Mouse (Mus musculus): Measurements from ENCODE around the gene Fbxo2. TPM values are rescaled to one million over a fixed set of nuclear protein-coding genes. Genes with fewer than 3 reads are reported as not detected.

Fbxo2 gene
- polyA plus RNA-seq, 1 experiment: not detected

- Histone ChIP-seq H3K4me1 (ENCODE audit: control insufficient read depth, insufficient read depth, low read length) (no peaks in the 10 kb centered on the region), H3K27ac (ENCODE audit: control insufficient read depth, insufficient read depth, low read depth, low read length, poor library complexity) (no peak overlapping the region), H3K4me3 (replicated peaks; ENCODE audit: control insufficient read depth, low read depth, low read length) (no peak overlapping the region)
- TF ChIP-seq CTCF (IDR thresholded peaks at IDR 0.05; ENCODE audit: control insufficient read depth, insufficient read depth, low read length) (no peak), POLR2A (IDR thresholded peaks at IDR 0.05; ENCODE audit: borderline replicate concordance, control insufficient read depth, low read depth, low read length) (no peak)
- 20% methylated on average over 3 of the region's 3 CpGs for WGBS
Measured at GRCm38 (mm10) chr4:148150953-148151266, 9.5 kb upstream of the Fbxo2 start.

GRCm38 (mm10) chr4:148151267-148152168 is 8.9 kb upstream of the Fbxo2 start, which contains the start of gene Fbxo6:
Fbxo6 (minus strand) TSS chr4:148152140.
- TF ChIP-seq POLR2A (IDR thresholded peaks at IDR 0.05; ENCODE audit: borderline replicate concordance, control insufficient read depth, low read depth, low read length) (peak; percentile 62; the same call in 1 of the 2 replicates), CTCF (IDR thresholded peaks at IDR 0.05; ENCODE audit: control insufficient read depth, insufficient read depth, low read length) (peak; percentile 51; the same call in 1 of the 2 replicates)
- Histone ChIP-seq H3K4me3 (replicated peaks; ENCODE audit: control insufficient read depth, low read depth, low read length) (peak within 1 kb of the TSS; percentile 79), H3K27ac (ENCODE audit: control insufficient read depth, insufficient read depth, low read depth, low read length, poor library complexity) (peak within 1 kb of the TSS; percentile 90), H3K4me1 (ENCODE audit: control insufficient read depth, insufficient read depth, low read length) (no peaks in the 10 kb centered on the region)
- WGBS: under 1% methylated on average over 67 of the region's 67 CpGs

GRCm38 (mm10) chr4:148152547-148152946 is 7.9 kb upstream of the Fbxo2 start:
- TF ChIP-seq POLR2A (IDR thresholded peaks at IDR 0.05; ENCODE audit: borderline replicate concordance, control insufficient read depth, low read depth, low read length): no peak
- no peak for TF ChIP-seq CTCF (IDR thresholded peaks at IDR 0.05; ENCODE audit: control insufficient read depth, insufficient read depth, low read length)
- H3K27ac ChIP-seq (ENCODE audit: control insufficient read depth, insufficient read depth, low read depth, low read length, poor library complexity): no peak overlapping the region
- no peak overlapping the region for H3K4me3 ChIP-seq (replicated peaks; ENCODE audit: control insufficient read depth, low read depth, low read length)
- no peaks in the 10 kb centered on the region for H3K4me1 ChIP-seq (ENCODE audit: control insufficient read depth, insufficient read depth, low read length)
- 87% methylated on average over 5 of the region's 5 CpGs for WGBS

- no peak overlapping the region for H3K4me3 ChIP-seq (replicated peaks; ENCODE audit: control insufficient read depth, low read depth, low read length)
- TF ChIP-seq POLR2A (IDR thresholded peaks at IDR 0.05; ENCODE audit: borderline replicate concordance, control insufficient read depth, low read depth, low read length) (no peak), CTCF (IDR thresholded peaks at IDR 0.05; ENCODE audit: control insufficient read depth, insufficient read depth, low read length) (no peak)
- H3K27ac ChIP-seq (ENCODE audit: control insufficient read depth, insufficient read depth, low read depth, low read length, poor library complexity): no peak overlapping the region
- no peaks in the 10 kb centered on the region for H3K4me1 ChIP-seq (ENCODE audit: control insufficient read depth, insufficient read depth, low read length)
- 85% methylated on average over 4 of the region's 4 CpGs for WGBS
Measured at GRCm38 (mm10) chr4:148154006-148154405, 6.4 kb upstream of the Fbxo2 start.

- no peaks in the 10 kb centered on the region; the same call in 1 of the 2 replicates for H3K4me1 ChIP-seq (ENCODE audit: control insufficient read depth, insufficient read depth, low read length)
- 57% methylated on average over 3 of the region's 3 CpGs for WGBS
- TF ChIP-seq POLR2A (IDR thresholded peaks at IDR 0.05; ENCODE audit: borderline replicate concordance, control insufficient read depth, low read depth, low read length): no peak
- TF ChIP-seq CTCF (IDR thresholded peaks at IDR 0.05; ENCODE audit: control insufficient read depth, insufficient read depth, low read length): no peak
- H3K4me3 ChIP-seq (replicated peaks; ENCODE audit: control insufficient read depth, low read depth, low read length): no peak overlapping the region
- H3K27ac ChIP-seq (ENCODE audit: control insufficient read depth, insufficient read depth, low read depth, low read length, poor library complexity): no peak overlapping the region
Measured at GRCm38 (mm10) chr4:148154982-148155381, 5.4 kb upstream of the Fbxo2 start.

GRCm38 (mm10) chr4:148158436-148159348 is 1.7 kb upstream of the Fbxo2 start:
- no peak overlapping the region for H3K27ac ChIP-seq (ENCODE audit: control insufficient read depth, insufficient read depth, low read depth, low read length, poor library complexity)
- no peak overlapping the region for H3K4me3 ChIP-seq (replicated peaks; ENCODE audit: control insufficient read depth, low read depth, low read length)
- H3K4me1 ChIP-seq (ENCODE audit: control insufficient read depth, insufficient read depth, low read length): no peaks in the 10 kb centered on the region; the same call in 1 of the 2 replicates
- TF ChIP-seq CTCF (IDR thresholded peaks at IDR 0.05; ENCODE audit: control insufficient read depth, insufficient read depth, low read length): no peak
- TF ChIP-seq POLR2A (IDR thresholded peaks at IDR 0.05; ENCODE audit: borderline replicate concordance, control insufficient read depth, low read depth, low read length): no peak
- 64% methylated on average over 27 of the region's 27 CpGs for WGBS

- under 1% methylated on average over 55 of the region's 55 CpGs for WGBS
- TF ChIP-seq POLR2A (IDR thresholded peaks at IDR 0.05; ENCODE audit: borderline replicate concordance, control insufficient read depth, low read depth, low read length) (peak; percentile 33; the same call in 1 of the 2 replicates), CTCF (IDR thresholded peaks at IDR 0.05; ENCODE audit: control insufficient read depth, insufficient read depth, low read length) (no peak)
- Histone ChIP-seq H3K27ac (ENCODE audit: control insufficient read depth, insufficient read depth, low read depth, low read length, poor library complexity) (no peak overlapping the region; the same call in 1 of the 2 replicates), H3K4me3 (replicated peaks; ENCODE audit: control insufficient read depth, low read depth, low read length) (peak overlapping the region; percentile 62), H3K4me1 (ENCODE audit: control insufficient read depth, insufficient read depth, low read length) (no peaks in the 10 kb centered on the region; the same call in 1 of the 2 replicates)
Measured at GRCm38 (mm10) chr4:148159544-148160435, 631 bp upstream of the Fbxo2 start.

Measured in bone marrow, adult 2 months (tissue).